In the genomic region with DNA sequence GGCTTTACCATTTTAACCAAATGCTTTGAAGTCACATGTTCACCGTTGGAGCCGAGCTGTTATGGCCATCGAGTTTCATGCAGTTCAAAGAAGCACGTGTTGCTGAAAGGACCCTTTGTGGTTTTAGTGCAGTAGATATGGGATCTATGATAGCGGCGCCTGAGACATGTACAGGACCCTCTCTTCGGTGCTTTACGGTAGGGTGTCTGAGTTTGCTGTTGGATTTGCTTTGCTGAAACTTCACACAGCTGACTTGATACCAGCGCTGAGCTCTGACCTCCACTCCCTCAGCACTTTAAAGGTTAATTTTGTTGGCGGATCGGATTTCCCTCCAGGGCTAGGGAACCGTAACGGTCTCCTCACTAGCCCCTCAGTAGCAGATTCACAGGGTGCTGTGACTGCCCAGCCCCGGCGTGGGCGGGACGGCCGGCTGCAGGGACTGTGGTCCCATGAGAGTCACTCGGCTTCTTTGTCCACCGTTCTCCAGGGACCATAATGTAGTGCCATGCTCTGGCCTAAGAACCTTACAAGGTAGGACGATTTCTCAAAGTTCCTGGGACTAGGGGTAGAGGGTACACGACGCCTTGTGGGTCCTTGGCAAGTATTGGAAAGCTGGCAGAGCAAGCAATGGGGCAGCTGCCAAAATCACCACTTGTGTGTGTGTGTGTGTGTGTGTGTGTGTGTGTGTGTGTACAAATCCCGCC, we compare ENCODE assay signal across 9 mouse cellular contexts.
DNase-seq lines count a peak whose midpoint lies in the region; ATAC-seq and TF ChIP-seq lines count a peak whose summit lies in the region.
"Had no signal": no experiment of that assay in that cellular context is flagged by ENCODE, and none has a peak within 500 bp of the region (broad histone marks: within the 10 kb centered on the region; RNA-seq: fewer than 3 reads in every experiment).

No protein-coding gene starts in this region.

- DNase-seq in heart, adult 11 months, result peak; percentile 94
- no peak for DNase-seq in heart, postnatal 25 days (ENCODE audit: low spot score)
- DNase-seq in heart, adult 9 months (ENCODE audit: low spot score in 2 of 2), result peak; percentile 15 to 49
- DNase-seq in kidney, adult 2 months, result peak; percentile 82
- DNase-seq in layer of hippocampus, adult 8-10 months (ENCODE audit: low spot score in 2 of 2), result no peak

- TF ChIP-seq POLR2A in bone marrow, adult 2 months (IDR thresholded peaks at IDR 0.05; ENCODE audit: borderline replicate concordance, control insufficient read depth, low read depth, low read length), result no peak
- no peak for TF ChIP-seq POLR2A in kidney, adult 2 months (IDR thresholded peaks at IDR 0.05; ENCODE audit: low read depth, low read length)

- H3K9me3 ChIP-seq in lung, embryonic 16.5 days (ENCODE audit: control insufficient read depth, low read length), result no peaks in the 10 kb centered on the region
- no peaks in the 10 kb centered on the region for H3K9me3 ChIP-seq in stomach, embryonic 15.5 days

- H3K4me2 ChIP-seq in lung, embryonic 16.5 days (ENCODE audit: low read depth, low read length), result peak overlapping the region; percentile 62
- H3K4me2 ChIP-seq in stomach, embryonic 15.5 days, result peak overlapping the region; percentile 60

- no peaks in the 10 kb centered on the region; the same call in 1 of the 2 replicates for H3K4me1 ChIP-seq in bone marrow, adult 2 months (ENCODE audit: control insufficient read depth, insufficient read depth, low read length)
- H3K4me1 ChIP-seq in kidney, adult 2 months (ENCODE audit: control insufficient read depth, insufficient read depth, low read length), result peaks cover 24% of the 10 kb centered on the region; the same call in 1 of the 2 replicates
- H3K4me1 ChIP-seq in lung, embryonic 16.5 days (replicated peaks; ENCODE audit: control insufficient read depth, insufficient read depth, low read length), result peaks cover 45% of the 10 kb centered on the region
- H3K4me1 ChIP-seq in stomach, embryonic 15.5 days, result peaks cover 35% of the 10 kb centered on the region

- intact Hi-C loops in heart, postnatal 25 days (cut with DNase I), result loop anchor here (2.0 kb wide), 1 partner anchor 14 kb away; no protein-coding TSS in a partner anchor

- H3K27ac ChIP-seq in bone marrow, adult 2 months (ENCODE audit: control insufficient read depth, insufficient read depth, low read depth, low read length, poor library complexity), result no peak overlapping the region
- peak overlapping the region; percentile 91 for H3K27ac ChIP-seq in kidney, adult 2 months (ENCODE audit: insufficient read depth, low read depth, low read length)
- peak overlapping the region; percentile 80 for H3K27ac ChIP-seq in lung, embryonic 16.5 days (ENCODE audit: low read length)
- H3K27ac ChIP-seq in stomach, embryonic 15.5 days, result peak overlapping the region; percentile 81

- peak overlapping the region; percentile 60 for H3K9ac ChIP-seq in lung, embryonic 16.5 days (ENCODE audit: low read length)
- H3K9ac ChIP-seq in stomach, embryonic 15.5 days, result no peak overlapping the region; the same call in 1 of the 2 replicates

- no peaks in the 10 kb centered on the region for H3K36me3 ChIP-seq in kidney, adult 2 months (ENCODE audit: control insufficient read depth, insufficient read depth, low read length)
- no peaks in the 10 kb centered on the region for H3K36me3 ChIP-seq in lung, embryonic 16.5 days (ENCODE audit: control insufficient read depth, insufficient read depth, low read length)
- no peaks in the 10 kb centered on the region for H3K36me3 ChIP-seq in stomach, embryonic 15.5 days
- H3K36me3 ChIP-seq: G1E had no signal

- H3K27me3 ChIP-seq in kidney, adult 2 months (replicated peaks; ENCODE audit: control insufficient read depth, insufficient read depth, low read length), result no peaks in the 10 kb centered on the region
- H3K27me3 ChIP-seq in lung, embryonic 16.5 days (ENCODE audit: control insufficient read depth, insufficient read depth, low read depth, low read length), result no peaks in the 10 kb centered on the region
- no peaks in the 10 kb centered on the region for H3K27me3 ChIP-seq in stomach, embryonic 15.5 days (replicated peaks)

- peak overlapping the region; percentile 5 for H3K4me3 ChIP-seq in bone marrow, adult 2 months (replicated peaks; ENCODE audit: control insufficient read depth, low read depth, low read length)
- H3K4me3 ChIP-seq in kidney, adult 2 months (ENCODE audit: insufficient read depth, low read depth, low read length), result peak overlapping the region; percentile 56
- peak overlapping the region; percentile 50 for H3K4me3 ChIP-seq in lung, embryonic 16.5 days (ENCODE audit: low read length)
- H3K4me3 ChIP-seq in stomach, embryonic 15.5 days (replicated peaks), result peak overlapping the region; percentile 41

- no peak for TF ChIP-seq CTCF in bone marrow, adult 2 months (IDR thresholded peaks at IDR 0.05; ENCODE audit: control insufficient read depth, insufficient read depth, low read length)
- no peak for TF ChIP-seq CTCF in kidney, adult 2 months (conservative IDR thresholded peaks at IDR 0.05; ENCODE audit: insufficient read depth, insufficient read length, low read depth, low read length)

- ATAC-seq in lung, embryonic 16.5 days (ENCODE audit: low read depth), result peak; percentile 83
- peak; percentile 58 for ATAC-seq in stomach, embryonic 15.5 days (ENCODE audit: insufficient read depth, low FRiP score, low read depth)

- WGBS in bone marrow, adult 2 months, result 23% methylated on average over 24 of the region's 24 CpGs
- WGBS in kidney, adult 2 months, result 4% methylated on average over 24 of the region's 24 CpGs
- WGBS in lung, embryonic 16.5 days, result 1% methylated on average over 24 of the region's 24 CpGs
- 5% methylated on average over 24 of the region's 24 CpGs for WGBS in stomach, embryonic 15.5 days

Comparison
In these comparisons a context has a peak if more than half of its experiments do, and no peak if none do; other contexts are left out.
1. DNase-seq: peak in heart, adult 11 months (single experiment), heart, adult 9 months (2 of 2) and kidney, adult 2 months (single experiment); none in heart, postnatal 25 days (single experiment) and layer of hippocampus, adult 8-10 months (0 of 2).
2. H3K4me3 ChIP-seq: peak in every context shown above with its lines; median percentile 56 in kidney, adult 2 months; 50 in lung, embryonic 16.5 days; 41 in stomach, embryonic 15.5 days; 5 in bone marrow, adult 2 months.